Mouse (Mus musculus): ENCODE data around the gene 4930404N11Rik.

4930404N11Rik gene

DNA sequence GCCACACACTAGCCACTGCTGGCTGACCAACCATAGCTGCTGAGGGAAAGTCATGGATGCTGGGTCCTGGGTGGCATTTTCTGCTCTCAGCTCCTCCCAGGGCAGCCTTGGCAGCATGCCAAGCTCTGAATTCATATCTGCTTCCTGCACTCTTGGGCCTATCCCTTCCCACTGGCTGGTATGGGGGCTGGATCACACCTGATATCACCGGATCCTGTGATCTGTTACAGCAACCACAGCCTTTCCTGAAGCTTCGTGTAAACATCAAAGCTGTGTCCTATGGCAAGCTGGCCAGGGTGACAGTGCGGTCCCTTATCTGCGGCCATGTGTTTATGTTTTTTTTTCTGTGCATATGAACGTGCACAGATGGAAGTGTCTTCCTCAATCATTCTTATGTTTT lies 16.4 kb upstream of the 4930404N11Rik start:
- DNase-seq (ENCODE audit: low spot score in 2 of 2): no peak

DNA sequence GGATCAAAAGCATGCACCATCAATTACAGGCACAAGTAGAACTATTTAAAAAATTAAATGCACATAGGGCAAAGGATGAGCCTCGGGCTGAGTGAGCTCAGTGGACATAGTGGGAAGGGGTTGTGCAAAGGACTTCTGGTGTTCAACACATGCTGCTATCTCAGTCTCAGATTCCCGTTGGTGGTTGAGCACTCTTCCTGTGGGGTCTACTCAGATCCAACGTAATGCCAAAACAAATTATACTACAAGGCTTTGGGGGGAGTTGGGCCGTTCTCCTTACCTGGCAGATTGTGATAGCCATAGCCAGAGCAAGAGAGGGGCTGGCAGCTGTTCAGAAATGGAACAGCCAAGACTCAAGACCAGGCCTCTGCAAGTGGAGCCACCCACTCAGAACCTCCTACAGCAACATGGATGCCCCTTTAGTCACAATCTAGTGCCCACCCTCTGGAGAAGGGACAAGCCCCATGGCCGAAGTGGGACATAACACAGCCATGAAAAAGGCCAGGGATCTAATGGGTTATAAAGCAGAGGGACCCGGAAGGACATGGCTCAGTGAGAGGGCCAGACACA lies 14.3 kb upstream of the 4930404N11Rik start:
- no peak for DNase-seq (ENCODE audit: low spot score in 2 of 2)

- no peak for DNase-seq (ENCODE audit: low spot score in 2 of 2)
These were observed 13.6 kb upstream of the 4930404N11Rik start for GRCm38 (mm10) chr10:81379183-81379553.

GRCm38 (mm10) chr10:81378553-81379182 lies 13.1 kb upstream of the 4930404N11Rik start:
- DNase-seq (ENCODE audit: low spot score in 2 of 2): peak; percentile 100

- DNase-seq (ENCODE audit: low spot score in 2 of 2): peak in 1 of 2 experiments; percentile 55
These were observed 12.4 kb upstream of the 4930404N11Rik start, which contains the start of gene Fzr1 for GRCm38 (mm10) chr10:81377793-81378552. TSS of gene Fzr1 (minus strand) at chr10:81378516.

- DNase-seq (ENCODE audit: low spot score in 2 of 2): no peak
These were observed 11.7 kb upstream of the 4930404N11Rik start for GRCm38 (mm10) chr10:81377362-81377664.

DNA sequence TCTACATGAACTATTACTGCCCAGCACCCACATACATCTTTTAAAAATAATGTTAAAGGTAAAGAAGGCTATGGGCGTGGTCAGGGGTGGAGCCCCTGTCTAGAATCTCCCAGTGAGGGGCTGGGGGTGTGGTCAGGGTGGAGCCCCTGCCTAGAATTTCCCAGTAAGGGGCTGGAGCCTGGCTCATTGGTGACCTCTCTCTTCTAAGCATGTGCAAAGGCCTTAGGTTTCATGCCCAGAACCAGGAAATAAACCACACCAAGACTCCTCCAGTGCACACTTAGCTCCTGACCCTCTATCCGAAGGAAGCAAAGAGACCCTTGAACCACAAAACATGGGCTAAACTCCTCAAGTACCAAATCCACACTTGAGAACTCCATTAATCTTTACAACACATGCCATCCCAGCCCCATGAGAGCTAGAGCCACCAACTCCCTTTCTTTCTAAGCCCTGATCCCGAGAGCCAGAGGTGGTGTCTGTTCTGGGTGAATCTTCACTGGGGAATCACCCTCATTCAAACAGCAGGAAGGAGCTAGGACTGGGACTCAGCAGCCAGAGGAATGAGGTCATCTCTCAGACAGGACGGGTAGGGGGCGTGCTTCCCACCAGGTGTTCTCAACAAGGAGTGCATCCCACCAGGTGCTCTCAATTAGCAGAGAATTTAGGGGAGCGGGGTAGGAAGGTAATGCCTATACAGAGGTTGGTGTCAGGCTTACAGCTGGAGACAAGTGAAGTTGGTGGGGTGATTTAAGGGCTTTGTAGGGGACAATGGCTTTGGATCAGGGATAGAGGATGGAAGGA lies 11.1 kb upstream of the 4930404N11Rik start:
- no peak for DNase-seq (ENCODE audit: low spot score in 2 of 2)

GRCm38 (mm10) chr10:81375322-81375721 lies 9.7 kb upstream of the 4930404N11Rik start:
- DNase-seq (ENCODE audit: low spot score in 2 of 2): no peak

GRCm38 (mm10) chr10:81367207-81367495 lies 1.5 kb upstream of the 4930404N11Rik start:
- no peak for DNase-seq (ENCODE audit: low spot score in 2 of 2)

GRCm38 (mm10) chr10:81366477-81367206 lies 1.0 kb upstream of the 4930404N11Rik start:
- DNase-seq (ENCODE audit: low spot score in 2 of 2): no peak

- no peak for DNase-seq (ENCODE audit: low spot score in 2 of 2)
These were observed 543 bp downstream of the 4930404N11Rik start for GRCm38 (mm10) chr10:81365073-81365472.

DNA sequence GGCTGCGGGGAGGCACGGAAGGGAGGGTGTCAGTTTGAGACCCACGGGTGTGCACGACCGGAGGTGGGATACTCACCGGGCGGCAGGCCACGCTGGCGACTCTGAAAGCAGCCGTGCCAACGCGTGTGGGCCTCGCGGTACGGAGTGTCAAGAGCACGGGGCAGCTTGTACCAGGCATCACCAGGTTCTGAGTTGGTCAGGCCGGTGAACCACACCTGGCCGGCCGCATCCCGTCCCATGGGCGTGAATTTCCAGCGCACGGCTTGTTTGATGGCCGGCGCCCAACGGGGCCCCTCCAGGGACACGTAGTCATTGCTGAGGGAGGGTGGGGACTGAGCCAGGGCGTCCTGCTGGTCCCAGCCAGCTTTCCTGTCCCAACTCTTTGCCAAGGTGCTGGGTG lies 950 bp downstream of the 4930404N11Rik start:
- no peak for DNase-seq (ENCODE audit: low spot score in 2 of 2)

GRCm38 (mm10) chr10:81363436-81364346 lies 1.9 kb downstream of the 4930404N11Rik start:
- DNase-seq (ENCODE audit: low spot score in 2 of 2): no peak

DNA sequence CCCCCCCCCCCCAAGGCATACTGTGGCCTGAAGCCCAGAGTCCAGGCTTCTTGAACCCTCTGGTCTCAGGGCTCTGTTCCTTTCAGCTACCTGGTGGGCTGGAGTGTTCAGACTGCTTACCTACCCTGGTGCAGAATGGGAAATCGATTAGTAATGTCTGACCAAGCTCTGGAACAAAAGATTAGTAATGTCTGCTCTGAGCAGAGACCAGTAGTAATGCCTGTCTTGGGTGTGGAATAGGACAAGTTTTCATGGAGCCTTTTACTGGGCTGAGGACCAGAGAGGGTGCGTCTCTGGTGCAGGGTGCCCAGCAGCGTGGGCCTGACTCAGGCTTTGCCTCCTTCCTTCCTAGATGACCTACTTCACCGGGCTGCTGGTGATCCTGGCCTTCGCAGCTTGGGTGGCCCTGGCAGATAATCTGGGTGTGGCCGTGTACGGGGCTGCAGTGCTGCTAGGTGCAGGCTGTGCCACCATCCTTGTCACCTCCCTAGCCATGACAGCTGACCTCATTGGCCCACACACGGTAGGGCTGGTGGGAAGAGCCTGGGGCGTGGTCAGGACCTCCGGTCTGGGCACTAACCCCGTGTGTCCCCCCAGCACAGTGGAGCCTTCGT lies 3.2 kb downstream of the 4930404N11Rik start:
- no peak for DNase-seq (ENCODE audit: low spot score in 2 of 2)

DNA sequence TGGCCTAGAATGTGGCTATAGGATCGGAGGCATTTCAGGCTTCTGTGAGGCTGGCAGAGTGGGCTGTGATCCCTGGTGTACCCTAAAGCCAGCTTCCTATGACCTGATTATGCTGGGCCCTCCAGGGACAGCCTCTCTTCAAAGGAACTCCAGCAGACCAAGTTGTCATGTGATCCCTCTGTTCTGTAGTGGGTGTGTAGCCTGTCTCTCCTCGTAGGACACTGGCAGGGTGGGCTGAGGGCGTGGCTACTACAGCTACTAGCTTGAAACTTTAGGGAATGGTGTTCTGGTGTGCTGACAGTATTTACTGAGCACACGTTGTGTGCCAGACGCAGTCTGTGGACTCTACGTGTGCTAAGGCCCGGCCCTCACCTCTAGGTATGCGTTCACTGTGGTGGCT lies 4.9 kb downstream of the 4930404N11Rik start:
- no peak for DNase-seq (ENCODE audit: low spot score in 2 of 2)

DNA sequence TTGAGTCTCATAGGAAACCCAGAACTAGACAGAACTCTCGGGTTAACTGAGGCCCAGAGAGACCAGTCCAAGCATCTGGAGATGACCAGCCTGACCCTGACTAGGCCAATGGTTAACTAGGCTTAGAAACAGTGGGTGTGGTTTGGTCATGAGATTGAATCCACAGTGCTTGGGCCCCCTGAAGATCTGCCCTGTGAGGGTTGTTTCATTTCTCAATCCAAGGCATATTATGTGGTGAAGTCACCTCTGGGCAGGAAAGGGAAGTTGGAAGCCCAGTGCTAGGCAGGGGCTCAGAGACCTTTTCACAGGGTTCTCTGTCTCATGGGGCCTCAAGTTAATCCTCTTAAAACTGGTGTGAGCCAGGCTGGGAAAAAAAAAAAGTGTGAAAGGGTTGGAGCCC lies 6.8 kb downstream of the 4930404N11Rik start:
- no peak for DNase-seq (ENCODE audit: low spot score in 2 of 2)

DNA sequence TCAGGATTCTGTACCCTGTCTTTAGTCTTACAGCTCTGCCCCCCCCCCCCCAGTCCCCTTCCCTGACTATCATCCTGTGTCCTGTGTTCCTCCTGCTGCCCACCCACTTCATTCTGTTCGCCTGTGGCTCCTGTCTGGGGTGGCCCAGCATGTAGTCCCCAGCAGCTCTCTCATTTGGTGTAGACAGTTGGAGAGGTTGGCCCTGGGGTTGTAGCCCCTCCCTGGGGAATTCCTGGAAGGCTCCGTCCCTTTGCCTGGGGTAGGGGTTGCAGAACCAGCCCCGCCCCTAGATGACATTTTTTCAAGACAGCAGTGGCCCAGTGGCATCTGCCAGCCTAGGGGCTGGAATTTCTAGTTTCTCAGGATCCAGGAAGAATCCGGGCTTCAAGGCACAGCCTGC lies 7.4 kb downstream of the 4930404N11Rik start:
- DNase-seq (ENCODE audit: low spot score in 2 of 2): no peak

DNA sequence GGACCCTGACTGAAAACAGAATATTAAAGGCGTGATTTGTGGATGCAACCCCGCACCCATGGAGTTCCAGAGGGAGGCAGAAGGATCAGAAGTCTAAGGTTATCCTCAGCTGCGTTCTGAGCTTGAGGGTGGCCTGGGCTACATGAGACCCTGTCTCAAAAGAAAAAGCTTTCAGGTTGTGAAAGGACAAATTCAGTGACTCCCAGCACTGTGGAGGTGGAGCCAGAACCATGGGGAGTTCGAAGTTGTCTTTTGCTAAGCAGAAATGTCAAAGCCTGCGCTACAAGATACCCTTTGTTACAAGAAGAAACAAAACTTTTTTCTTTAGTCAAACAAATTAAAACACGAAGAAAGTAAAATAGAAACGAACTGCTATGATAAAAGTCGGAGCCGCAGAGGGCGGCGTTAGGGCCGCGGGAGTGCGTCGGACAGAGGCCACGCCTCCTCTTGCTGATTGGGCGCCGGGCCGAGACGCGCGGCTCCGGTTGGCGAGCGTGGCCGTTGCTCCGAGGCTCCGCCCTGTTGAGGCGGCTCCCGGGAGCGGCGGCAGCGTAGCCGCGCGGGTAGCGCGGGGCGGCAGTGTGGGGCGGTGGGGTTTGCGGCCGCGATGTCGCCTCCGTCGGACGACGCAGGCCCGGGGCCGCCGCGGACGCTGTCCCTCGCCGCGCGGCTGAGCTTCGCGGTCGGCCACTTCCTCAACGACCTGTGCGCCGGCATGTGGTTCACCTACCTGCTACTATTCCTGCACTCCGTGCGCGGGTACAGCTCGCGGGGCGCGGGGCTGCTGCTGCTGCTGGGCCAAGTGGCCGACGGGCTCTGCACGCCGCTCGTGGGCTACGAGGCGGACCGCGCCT lies 8.4 kb downstream of the 4930404N11Rik start, which contains the start of gene Mfsd12:
Gene Mfsd12 (plus strand): TSS at position 501 of the 854 bp plus-strand sequence.
- peak; percentile 88 to 90 for DNase-seq (ENCODE audit: low spot score in 2 of 2)

GRCm38 (mm10) chr10:81356352-81356990 lies 9.1 kb downstream of the 4930404N11Rik start:
- no peak for DNase-seq (ENCODE audit: low spot score in 2 of 2)
